Mouse (Mus musculus) G1E-ER4 (cell line): ENCODE measurements around the gene Ophn1. TPM values are rescaled to one million over a fixed set of nuclear protein-coding genes. Genes with fewer than 3 reads are reported as not detected.

ENCODE experiments used
- GATA1 ChIP-seq: IDR thresholded peaks from one replicate; pipeline ENCODE4 v1.8.0; 2012; ENCODE audit warnings: low read length, inconsistent platforms
- polyA plus RNA-seq: library from polyadenylated mRNA; stranded (reverse); fragments of >175 nt; gene quantifications from 2 replicates; pipeline ENCODE4 v1.2.3, GENCODE M21; 2012

The Ophn1 gene
- polyA plus RNA-seq, 1 experiment = not detected

DNA sequence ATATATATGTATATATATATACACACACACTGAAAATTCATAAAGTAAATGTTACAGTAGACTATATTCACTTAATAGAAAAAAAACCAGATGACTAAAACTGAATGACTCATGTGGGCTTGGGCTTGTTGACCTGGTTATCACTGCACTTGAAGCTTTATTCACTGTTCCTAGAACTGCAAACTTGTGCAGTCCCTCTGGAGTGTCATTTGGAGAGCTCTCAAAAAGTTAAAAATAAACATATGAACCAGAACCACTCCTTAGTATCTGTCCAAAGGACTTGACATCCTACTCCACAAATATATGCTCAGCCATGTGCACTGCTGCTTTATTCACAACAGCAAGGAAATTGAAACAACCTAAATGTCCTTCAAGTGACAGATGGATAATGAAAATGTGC lies 219.8 kb downstream of the Ophn1 start:
- no peak for TF ChIP-seq GATA1

DNA sequence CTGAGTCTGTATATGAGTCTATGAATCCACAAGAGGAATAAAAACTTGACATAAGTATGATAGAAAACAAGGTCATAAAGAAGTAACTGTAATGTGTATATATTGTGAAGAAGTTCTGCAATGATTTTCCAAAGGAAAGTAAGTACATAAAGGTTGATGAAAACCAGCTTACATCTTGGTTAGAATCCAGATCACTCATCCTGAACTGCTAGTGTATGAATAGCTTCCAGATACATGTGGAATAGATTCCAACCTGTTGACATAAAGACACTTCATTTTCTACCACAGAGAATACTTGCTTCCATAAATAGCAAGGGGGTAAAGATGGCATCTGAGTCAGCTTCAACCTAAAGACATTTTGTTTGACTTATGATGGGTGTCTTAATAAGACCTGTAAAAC lies 239.4 kb downstream of the Ophn1 start:
- no peak for TF ChIP-seq GATA1

DNA sequence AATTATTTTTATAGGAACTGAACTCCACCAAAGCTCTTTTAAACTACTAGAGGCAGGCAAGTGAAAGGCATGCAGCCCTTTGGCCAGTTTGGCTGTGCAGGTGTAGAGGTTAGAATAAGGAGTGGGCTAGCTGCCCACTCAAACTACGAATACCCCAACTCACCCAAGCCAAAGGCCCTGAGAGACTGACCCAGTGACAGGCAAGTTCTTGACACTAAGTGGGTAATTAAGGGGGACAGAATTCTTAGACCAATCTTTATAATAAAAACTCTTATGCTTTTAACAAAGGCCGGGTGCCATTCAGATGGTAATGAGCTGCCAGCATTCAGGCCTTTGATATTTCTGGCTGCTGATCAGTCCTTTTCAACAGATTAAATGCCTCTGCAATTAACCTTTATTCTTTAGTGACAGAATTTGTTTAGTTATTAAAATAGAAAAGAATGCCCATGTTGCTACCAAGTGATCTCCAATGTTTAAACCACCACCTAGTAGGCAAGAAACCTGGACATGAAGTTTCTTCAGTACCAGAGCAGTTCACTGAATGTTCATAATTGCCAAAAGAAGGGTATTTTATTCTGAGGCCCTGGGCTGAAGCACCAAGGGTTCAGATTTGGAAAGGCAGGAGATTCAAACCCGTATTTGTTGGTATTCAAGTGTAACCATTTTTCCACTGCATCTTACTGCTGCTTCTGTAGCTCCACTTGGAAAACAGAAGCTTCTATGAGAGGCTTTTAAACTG lies 262.0 kb downstream of the Ophn1 start:
- no peak for TF ChIP-seq GATA1

DNA sequence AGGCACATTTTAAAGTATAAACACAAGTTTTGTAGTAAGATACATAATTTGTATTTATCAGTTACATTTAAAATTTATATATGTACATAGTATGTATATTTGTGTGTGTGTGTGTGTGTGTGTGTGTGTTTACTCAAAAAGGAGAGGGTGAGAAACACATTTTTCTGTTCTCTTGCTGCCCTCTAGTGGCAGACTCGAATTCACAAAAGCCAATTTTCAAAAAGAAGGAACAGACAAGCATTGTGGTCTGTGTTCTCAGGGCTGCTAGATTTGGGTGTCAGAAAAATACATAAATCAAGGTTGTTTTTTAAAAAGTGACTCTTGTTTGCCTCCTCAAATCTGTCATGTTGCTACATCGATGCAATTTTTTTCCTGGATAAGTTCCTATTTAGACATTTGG lies 272.0 kb downstream of the Ophn1 start:
- no peak for TF ChIP-seq GATA1

DNA sequence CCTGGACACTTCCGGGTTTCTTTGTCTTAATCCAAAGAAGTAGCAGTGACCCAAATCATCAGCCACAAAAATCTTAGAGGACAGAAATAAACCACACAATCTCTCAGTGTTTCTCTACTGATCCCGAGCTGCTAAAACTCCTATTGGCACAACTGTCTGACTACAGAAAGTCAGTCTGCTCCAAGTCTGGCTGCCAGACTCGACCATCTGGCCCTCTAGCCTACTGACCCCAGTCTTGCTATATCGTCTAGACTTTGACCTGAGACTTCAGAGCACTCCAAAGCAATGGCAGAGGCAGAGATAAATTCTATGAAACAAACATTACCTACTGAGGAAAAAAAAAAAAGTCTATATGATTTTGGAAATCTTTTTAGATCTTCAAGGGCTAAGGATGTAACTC lies 273.4 kb downstream of the Ophn1 start:
- TF ChIP-seq GATA1 = no peak

DNA sequence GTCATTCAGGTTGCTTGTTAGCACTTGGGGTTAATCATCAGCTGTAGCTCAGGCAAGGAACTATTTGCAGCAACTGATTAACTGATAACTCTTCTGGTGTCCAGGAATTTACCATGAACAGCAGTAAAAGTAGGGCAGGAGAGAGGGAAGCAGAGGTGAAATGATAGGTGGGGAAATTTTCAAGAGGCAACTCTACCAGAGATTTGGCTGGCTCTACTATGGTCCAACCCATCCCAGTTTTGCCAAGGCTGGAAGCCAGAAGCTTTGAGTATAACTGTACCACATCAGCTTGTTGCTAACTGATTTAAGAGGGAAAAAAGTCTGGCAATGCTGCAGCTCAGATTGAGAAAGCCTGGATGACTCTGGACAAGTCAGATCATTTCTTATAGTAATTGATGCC lies 316.6 kb downstream of the Ophn1 start:
- TF ChIP-seq GATA1 = no peak

DNA sequence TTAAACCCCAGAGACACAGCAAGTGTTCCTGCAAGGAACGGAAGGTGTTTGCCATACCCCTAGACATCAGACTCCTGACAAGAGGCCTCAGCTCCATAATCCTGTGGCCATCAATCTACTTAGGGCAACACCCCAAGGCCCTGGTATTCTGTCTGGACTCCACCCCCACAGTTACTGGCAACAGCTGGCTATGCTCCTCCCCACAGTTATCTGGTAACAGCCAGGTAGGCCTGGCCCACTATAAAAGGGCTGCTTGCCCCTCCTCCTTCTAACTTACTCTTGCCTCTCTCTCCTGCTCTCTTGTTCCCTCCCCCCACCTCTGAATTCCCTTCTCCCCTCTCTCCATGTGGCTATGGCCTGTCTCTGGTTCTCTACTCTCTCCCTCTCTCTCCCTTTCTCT lies 344.4 kb downstream of the Ophn1 start:
- no peak for TF ChIP-seq GATA1

DNA sequence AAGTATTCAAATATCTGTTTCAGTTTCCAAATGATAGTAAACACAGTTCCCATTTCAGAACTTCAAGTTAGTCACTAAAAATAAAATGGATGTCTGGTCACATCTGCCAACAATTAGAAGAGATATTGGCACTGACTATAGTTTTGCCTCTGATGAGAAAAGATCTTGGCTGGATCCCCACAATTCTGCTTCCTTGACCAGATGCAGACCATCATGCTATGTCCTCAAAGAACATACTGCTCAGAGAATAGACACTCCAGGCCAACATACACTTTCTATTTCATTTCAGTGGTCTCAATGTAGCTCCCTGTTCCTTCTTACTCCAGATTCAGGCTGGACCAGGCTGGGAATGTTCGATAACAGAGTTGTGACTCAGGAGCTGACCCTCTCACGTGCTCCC lies 375.5 kb downstream of the Ophn1 start:
- TF ChIP-seq GATA1 = no peak

DNA sequence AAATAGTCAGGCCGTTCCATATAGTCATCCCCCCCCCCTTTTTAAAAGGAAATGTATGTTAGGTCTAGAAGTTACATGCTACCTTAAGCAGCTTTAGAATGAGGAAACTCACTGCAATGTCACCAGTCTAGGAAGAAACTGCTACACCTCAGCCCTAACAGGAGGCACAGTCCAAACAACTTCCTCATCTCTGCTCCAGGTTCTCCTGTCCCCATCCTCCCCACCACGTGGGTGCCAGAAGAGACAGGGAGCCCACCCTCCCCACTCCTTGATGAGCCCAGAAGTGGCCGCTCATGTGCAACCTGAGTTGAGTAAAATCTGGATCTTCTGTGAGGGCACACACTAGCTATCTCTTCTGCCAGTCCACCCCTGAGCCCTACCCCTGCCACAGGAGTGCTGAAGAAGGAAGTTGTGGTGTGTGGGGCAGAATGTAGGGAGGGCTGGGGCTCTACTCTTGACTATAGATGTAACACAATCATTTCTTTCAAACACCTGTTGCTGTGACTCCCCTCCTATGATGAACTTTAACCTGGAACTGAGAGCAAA lies 376.4 kb downstream of the Ophn1 start:
- TF ChIP-seq GATA1 = no peak

Other genes with a start within 250 kb of the Ophn1 start
- 2.5 and 8.4 TPM in 2 replicates for gene Yipf6, start 45.3 kb upstream of the Ophn1 start, polyA plus RNA-seq
- 11.6 and 40.0 TPM in 2 replicates for gene Stard8, start 112.2 kb upstream of the Ophn1 start, polyA plus RNA-seq
- not detected in 2 replicates for gene Efnb1, start 245.1 kb upstream of the Ophn1 start, polyA plus RNA-seq